Mouse (Mus musculus): ENCODE measurements around the gene Pkp4. TPM values are rescaled to one million over a fixed set of nuclear protein-coding genes. Genes with fewer than 3 reads are reported as not detected.

The Pkp4 gene
- polyA plus RNA-seq, 1 experiment from 2014 or later: 45.1 TPM

GRCm38 (mm10) chr2:59272713-59273112 lies 112.1 kb downstream of the Pkp4 start:
- Histone ChIP-seq H3K4me2 (replicated peaks; ENCODE audit: low read depth, low read length) (no peak overlapping the region), H3K36me3 (ENCODE audit: control insufficient read depth, insufficient read depth, low read length) (no peaks in the 10 kb centered on the region), H3K9me3 (ENCODE audit: control insufficient read depth, low read depth, low read length) (no peaks in the 10 kb centered on the region), H3K4me3 (ENCODE audit: low read depth, low read length) (no peak overlapping the region), H3K4me1 (ENCODE audit: control insufficient read depth, insufficient read depth, low read length) (0 out of 2 replicates have a peak, but pooled peaks cover 4% of the 10 kb centered on the region), H3K27me3 (ENCODE audit: control insufficient read depth, insufficient read depth, low read length) (no peaks in the 10 kb centered on the region), H3K27ac (ENCODE audit: low read length) (no peak overlapping the region), H3K9ac (replicated peaks; ENCODE audit: low read depth, low read length) (no peak overlapping the region)
- no peak for ATAC-seq (ENCODE audit: insufficient number of reproducible peaks, insufficient read depth, low FRiP score, low read depth)
- 85% methylated on average over 6 of the region's 6 CpGs for WGBS

GRCm38 (mm10) chr2:59280914-59281562 lies 120.4 kb downstream of the Pkp4 start:
- no peaks in the 10 kb centered on the region for H3K27me3 ChIP-seq (ENCODE audit: control insufficient read depth, insufficient read depth, low read length)
- no peaks in the 10 kb centered on the region for H3K9me3 ChIP-seq (ENCODE audit: control insufficient read depth, low read depth, low read length)
- H3K4me3 ChIP-seq (ENCODE audit: low read depth, low read length): no peak overlapping the region
- peaks cover 7% of the 10 kb centered on the region; the same call in 1 of the 2 replicates for H3K4me1 ChIP-seq (ENCODE audit: control insufficient read depth, insufficient read depth, low read length)
- H3K4me2 ChIP-seq (replicated peaks; ENCODE audit: low read depth, low read length): no peak overlapping the region
- peak; percentile 49; the same call in 1 of the 2 replicates for ATAC-seq (ENCODE audit: insufficient number of reproducible peaks, insufficient read depth, low FRiP score, low read depth)
- H3K27ac ChIP-seq (ENCODE audit: low read length): no peak overlapping the region
- H3K36me3 ChIP-seq (ENCODE audit: control insufficient read depth, insufficient read depth, low read length): no peaks in the 10 kb centered on the region
- no peak overlapping the region for H3K9ac ChIP-seq (replicated peaks; ENCODE audit: low read depth, low read length)
- WGBS: 60% methylated on average over 7 of the region's 7 CpGs

GRCm38 (mm10) chr2:59282966-59283365 lies 122.3 kb downstream of the Pkp4 start:
- no peak for ATAC-seq (ENCODE audit: insufficient number of reproducible peaks, insufficient read depth, low FRiP score, low read depth)
- Histone ChIP-seq H3K4me1 (ENCODE audit: control insufficient read depth, insufficient read depth, low read length) (peaks cover 7% of the 10 kb centered on the region; the same call in 1 of the 2 replicates), H3K9me3 (ENCODE audit: control insufficient read depth, low read depth, low read length) (no peaks in the 10 kb centered on the region), H3K4me3 (ENCODE audit: low read depth, low read length) (no peak overlapping the region), H3K27ac (ENCODE audit: low read length) (no peak overlapping the region), H3K36me3 (ENCODE audit: control insufficient read depth, insufficient read depth, low read length) (no peaks in the 10 kb centered on the region), H3K4me2 (replicated peaks; ENCODE audit: low read depth, low read length) (no peak overlapping the region), H3K27me3 (ENCODE audit: control insufficient read depth, insufficient read depth, low read length) (no peaks in the 10 kb centered on the region), H3K9ac (replicated peaks; ENCODE audit: low read depth, low read length) (no peak overlapping the region)
- WGBS: 94% methylated on average over 6 of the region's 6 CpGs

- Histone ChIP-seq H3K4me2 (replicated peaks; ENCODE audit: low read depth, low read length) (no peak overlapping the region), H3K4me1 (ENCODE audit: control insufficient read depth, insufficient read depth, low read length) (peaks cover 7% of the 10 kb centered on the region; the same call in 1 of the 2 replicates), H3K9me3 (ENCODE audit: control insufficient read depth, low read depth, low read length) (no peaks in the 10 kb centered on the region), H3K36me3 (ENCODE audit: control insufficient read depth, insufficient read depth, low read length) (no peaks in the 10 kb centered on the region), H3K27me3 (ENCODE audit: control insufficient read depth, insufficient read depth, low read length) (no peaks in the 10 kb centered on the region), H3K27ac (ENCODE audit: low read length) (no peak overlapping the region), H3K4me3 (ENCODE audit: low read depth, low read length) (no peak overlapping the region), H3K9ac (replicated peaks; ENCODE audit: low read depth, low read length) (no peak overlapping the region)
- 86% methylated on average over 5 of the region's 5 CpGs for WGBS
- ATAC-seq (ENCODE audit: insufficient number of reproducible peaks, insufficient read depth, low FRiP score, low read depth): no peak
Observed at GRCm38 (mm10) chr2:59284216-59284615, 123.6 kb downstream of the Pkp4 start.

GRCm38 (mm10) chr2:59284734-59285490 lies 124.3 kb downstream of the Pkp4 start:
- no peaks in the 10 kb centered on the region for H3K9me3 ChIP-seq (ENCODE audit: control insufficient read depth, low read depth, low read length)
- no peaks in the 10 kb centered on the region for H3K27me3 ChIP-seq (ENCODE audit: control insufficient read depth, insufficient read depth, low read length)
- no peak overlapping the region for H3K27ac ChIP-seq (ENCODE audit: low read length)
- ATAC-seq (ENCODE audit: insufficient number of reproducible peaks, insufficient read depth, low FRiP score, low read depth): no peak
- H3K4me3 ChIP-seq (ENCODE audit: low read depth, low read length): no peak overlapping the region
- H3K9ac ChIP-seq (replicated peaks; ENCODE audit: low read depth, low read length): no peak overlapping the region
- H3K4me2 ChIP-seq (replicated peaks; ENCODE audit: low read depth, low read length): no peak overlapping the region
- peaks cover 7% of the 10 kb centered on the region; the same call in 1 of the 2 replicates for H3K4me1 ChIP-seq (ENCODE audit: control insufficient read depth, insufficient read depth, low read length)
- H3K36me3 ChIP-seq (ENCODE audit: control insufficient read depth, insufficient read depth, low read length): no peaks in the 10 kb centered on the region
- 84% methylated on average over 8 of the region's 8 CpGs for WGBS

GRCm38 (mm10) chr2:59285581-59285980 lies 124.9 kb downstream of the Pkp4 start:
- Histone ChIP-seq H3K4me3 (ENCODE audit: low read depth, low read length) (no peak overlapping the region), H3K27ac (ENCODE audit: low read length) (no peak overlapping the region), H3K27me3 (ENCODE audit: control insufficient read depth, insufficient read depth, low read length) (no peaks in the 10 kb centered on the region), H3K4me1 (ENCODE audit: control insufficient read depth, insufficient read depth, low read length) (peaks cover 7% of the 10 kb centered on the region; the same call in 1 of the 2 replicates), H3K9ac (replicated peaks; ENCODE audit: low read depth, low read length) (no peak overlapping the region), H3K4me2 (replicated peaks; ENCODE audit: low read depth, low read length) (no peak overlapping the region), H3K9me3 (ENCODE audit: control insufficient read depth, low read depth, low read length) (no peaks in the 10 kb centered on the region), H3K36me3 (ENCODE audit: control insufficient read depth, insufficient read depth, low read length) (no peaks in the 10 kb centered on the region)
- 81% methylated on average over 1 of the region's 1 CpGs for WGBS
- no peak for ATAC-seq (ENCODE audit: insufficient number of reproducible peaks, insufficient read depth, low FRiP score, low read depth)

GRCm38 (mm10) chr2:59286247-59286646 lies 125.6 kb downstream of the Pkp4 start:
- Histone ChIP-seq H3K27ac (ENCODE audit: low read length) (no peak overlapping the region), H3K4me2 (replicated peaks; ENCODE audit: low read depth, low read length) (no peak overlapping the region), H3K4me1 (ENCODE audit: control insufficient read depth, insufficient read depth, low read length) (no peaks in the 10 kb centered on the region), H3K27me3 (ENCODE audit: control insufficient read depth, insufficient read depth, low read length) (no peaks in the 10 kb centered on the region), H3K9me3 (ENCODE audit: control insufficient read depth, low read depth, low read length) (no peaks in the 10 kb centered on the region), H3K4me3 (ENCODE audit: low read depth, low read length) (no peak overlapping the region), H3K9ac (replicated peaks; ENCODE audit: low read depth, low read length) (no peak overlapping the region), H3K36me3 (ENCODE audit: control insufficient read depth, insufficient read depth, low read length) (no peaks in the 10 kb centered on the region)
- WGBS: 61% methylated on average over 9 of the region's 9 CpGs
- ATAC-seq (ENCODE audit: insufficient number of reproducible peaks, insufficient read depth, low FRiP score, low read depth): no peak

GRCm38 (mm10) chr2:59287630-59288029 lies 127.0 kb downstream of the Pkp4 start:
- Histone ChIP-seq H3K9me3 (ENCODE audit: control insufficient read depth, low read depth, low read length) (no peaks in the 10 kb centered on the region), H3K9ac (replicated peaks; ENCODE audit: low read depth, low read length) (no peak overlapping the region), H3K4me1 (ENCODE audit: control insufficient read depth, insufficient read depth, low read length) (no peaks in the 10 kb centered on the region), H3K36me3 (ENCODE audit: control insufficient read depth, insufficient read depth, low read length) (no peaks in the 10 kb centered on the region), H3K27me3 (ENCODE audit: control insufficient read depth, insufficient read depth, low read length) (no peaks in the 10 kb centered on the region), H3K4me2 (replicated peaks; ENCODE audit: low read depth, low read length) (no peak overlapping the region), H3K27ac (ENCODE audit: low read length) (no peak overlapping the region), H3K4me3 (ENCODE audit: low read depth, low read length) (no peak overlapping the region)
- WGBS: 71% methylated on average over 8 of the region's 8 CpGs
- ATAC-seq (ENCODE audit: insufficient number of reproducible peaks, insufficient read depth, low FRiP score, low read depth): no peak
